Mouse (Mus musculus) embryonic facial prominence, embryonic 14.5 days (tissue): ENCODE data around the gene Vps51. TPM values are rescaled to one million over a fixed set of nuclear protein-coding genes. Genes with fewer than 3 reads are reported as not detected.

Experiments used
- ATAC-seq: fragments of 200-750 bp; cut with Nextera tagmentation; 2 replicates; pipeline ENCODE4 v1.8.0; 2017; ENCODE audit warnings: low read depth, moderate number of reproducible peaks, moderate TSS enrichment
- DNase-seq: peaks from one replicate; pipeline ENCODE4 v3.0.0-alpha.2; 2015; ENCODE audit warnings: low spot score
- H3K27ac ChIP-seq: fragments of 300-500 bp; sonication (generic); replicated peaks from 2 replicates; pipeline ENCODE4 v1.5.1; 2014; ENCODE audit warnings: low read depth, mild to moderate bottlenecking, low read length, moderate library complexity
- H3K27me3 ChIP-seq: fragments of 300-500 bp; sonication (generic); replicated peaks from 2 replicates; pipeline ENCODE4 v1.6.1; 2014; ENCODE audit warnings: low read length; ENCODE audit not compliant: control insufficient read depth, insufficient read depth
- H3K36me3 ChIP-seq: fragments of 300-500 bp; sonication (generic); 2 replicates; pipeline ENCODE4 v1.6.1; 2014; ENCODE audit warnings: low read length, mixed read lengths; ENCODE audit not compliant: control insufficient read depth, insufficient read depth
- H3K4me1 ChIP-seq: fragments of 300-500 bp; sonication (generic); 2 replicates; pipeline ENCODE4 v1.6.1; 2014; ENCODE audit warnings: antibody characterized with exemption, low read length; ENCODE audit not compliant: control insufficient read depth, insufficient read depth
- H3K4me2 ChIP-seq: fragments of 300-500 bp; sonication (generic); 2 replicates; pipeline ENCODE4 v1.6.1; 2014; ENCODE audit warnings: low read depth, mild to moderate bottlenecking, low read length, moderate library complexity, mixed read lengths
- H3K4me3 ChIP-seq: fragments of 300-500 bp; sonication (generic); 2 replicates; pipeline ENCODE4 v1.5.1; 2014; ENCODE audit warnings: low read depth, mild to moderate bottlenecking, low read length
- H3K9ac ChIP-seq: fragments of 300-500 bp; sonication (generic); 2 replicates; pipeline ENCODE4 v1.6.1; 2014; ENCODE audit warnings: low read depth, mild to moderate bottlenecking, low read length, moderate library complexity, mixed read lengths
- H3K9me3 ChIP-seq: fragments of 300-500 bp; sonication (generic); 2 replicates; pipeline ENCODE4 v1.6.1; 2016; ENCODE audit warnings: low read length; ENCODE audit not compliant: control insufficient read depth
- whole genome bisulfite sequencing: fragments of 180-500 bp; shearing (Covaris S2); extraction: QIAGEN DNeasy Blood & Tissue Kit; methylation state at CpG from one replicate; pipeline ENCODE4 v1.1.7; 2014; 5-methylcytosine and 5-hydroxymethylcytosine counted together
- polyA plus RNA-seq: library from polyadenylated mRNA; unstranded; fragments of >200 nt; fragmentation: Nextera tagmentation; extraction: Ambion mirVana; gene quantifications from 2 replicates; pipeline ENCODE4 v1.2.1, GENCODE M21; 2014

Gene Vps51
- polyA plus RNA-seq, 1 experiment from 2014 or later, result 52.0 TPM

DNA sequence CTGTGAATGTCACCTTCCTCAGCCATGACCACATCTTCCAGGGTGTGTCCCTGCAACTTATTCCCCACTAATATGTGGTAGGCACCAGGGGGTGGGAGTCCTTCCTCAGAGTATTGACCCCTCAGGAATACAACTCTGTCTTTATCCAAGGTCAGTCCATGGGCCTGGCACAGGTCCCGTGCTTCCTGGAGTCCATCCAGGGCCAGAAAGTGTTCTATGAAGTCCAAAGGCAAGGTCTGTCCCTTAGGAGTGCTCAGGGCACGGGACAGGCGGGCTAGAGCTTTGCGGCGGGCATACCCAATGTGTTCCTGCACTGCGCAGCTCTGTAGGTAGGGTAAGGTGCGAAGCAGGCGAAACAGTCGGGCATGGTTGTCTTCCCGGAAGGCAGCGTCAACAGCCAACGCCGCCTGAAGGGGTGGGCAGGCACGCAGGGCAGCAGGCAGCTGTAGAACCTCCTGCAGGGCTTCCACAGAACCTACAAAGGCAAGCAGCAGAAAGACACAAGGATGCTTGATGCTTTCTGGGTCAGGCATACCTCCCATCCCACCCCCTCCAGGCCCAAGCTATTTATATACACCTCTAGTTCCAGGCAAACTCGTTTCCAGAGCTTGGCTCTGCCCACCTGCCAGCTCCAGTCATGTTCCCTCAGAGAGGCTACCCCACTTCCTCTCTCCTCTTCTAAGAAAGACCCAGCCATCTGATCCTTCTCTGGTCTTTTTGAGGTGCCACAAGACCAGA, 39.3 kb upstream of the Vps51 start:
- H3K4me3 ChIP-seq, result no peak overlapping the region
- H3K9me3 ChIP-seq, result no peaks in the 10 kb centered on the region
- no peak overlapping the region for H3K9ac ChIP-seq
- DNase-seq, result no peak
- peaks cover 27% of the 10 kb centered on the region for H3K36me3 ChIP-seq
- H3K27ac ChIP-seq, result no peak overlapping the region
- peak overlapping the region; percentile 84; the same call in 1 of the 2 replicates for H3K4me2 ChIP-seq
- no peaks in the 10 kb centered on the region for H3K27me3 ChIP-seq
- 91% methylated on average over 14 of the region's 15 CpGs for WGBS
- peaks cover 12% of the 10 kb centered on the region for H3K4me1 ChIP-seq
- ATAC-seq, result no peak

DNA sequence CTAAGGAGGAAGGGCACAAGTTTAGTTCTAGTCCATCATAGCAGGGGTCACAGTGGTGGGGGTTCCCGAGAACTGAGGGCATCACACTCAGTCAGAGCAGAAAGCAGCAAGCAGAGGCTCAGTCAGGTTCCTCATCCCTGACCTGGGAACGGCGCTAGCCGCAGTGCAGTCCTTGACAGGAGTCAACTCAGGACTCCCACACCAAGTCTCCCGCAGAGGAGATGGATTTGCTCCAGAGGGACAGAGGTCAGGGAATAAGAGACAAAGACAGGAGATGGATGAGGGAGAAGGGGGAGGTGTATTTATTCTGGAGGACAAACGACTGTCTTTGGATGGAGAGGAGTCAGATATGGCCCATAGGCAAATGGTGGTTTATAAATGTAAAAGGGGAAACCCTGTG, 36.1 kb upstream of the Vps51 start:
- 68% methylated on average over 6 of the region's 6 CpGs for WGBS

DNA sequence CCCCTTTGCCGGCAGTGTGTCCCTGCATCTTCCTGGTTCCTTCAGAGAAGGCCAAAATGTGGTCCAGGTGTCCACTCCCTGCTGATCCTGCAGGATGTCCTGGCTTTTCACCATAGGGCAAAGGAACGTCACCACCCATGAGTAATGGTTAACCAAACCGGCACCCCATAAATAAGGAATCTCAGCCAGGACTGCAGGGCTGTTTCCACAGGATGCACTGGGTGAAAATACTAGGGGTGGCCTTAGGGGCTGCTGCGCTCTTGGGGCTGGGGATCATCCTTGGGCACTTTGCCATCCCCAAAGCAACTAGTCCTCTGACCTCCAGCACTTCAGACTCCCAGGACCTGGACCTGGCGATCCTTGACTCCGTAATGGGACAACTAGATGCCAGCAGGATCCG, 28.6 kb upstream of the Vps51 start, which contains the start of gene Naaladl1:
Gene Naaladl1 (plus strand): TSS at position 197 of the 400 bp plus-strand sequence.
- no peak within 1 kb of the TSS for H3K27ac ChIP-seq
- ATAC-seq (no peak), DNase-seq (no peak)
- H3K36me3 ChIP-seq, result no peaks in the 10 kb centered on the region
- no peak within 1 kb of the TSS for H3K9ac ChIP-seq
- WGBS, result 86% methylated on average over 7 of the region's 7 CpGs
- no peaks in the 10 kb centered on the region for H3K4me1 ChIP-seq
- H3K4me3 ChIP-seq, result no peak within 1 kb of the TSS
- no peak within 1 kb of the TSS for H3K4me2 ChIP-seq
- H3K27me3 ChIP-seq, result no peaks in the 10 kb centered on the region
- no peaks in the 10 kb centered on the region for H3K9me3 ChIP-seq

More for the DNA sequence above, 36.1 kb upstream of the Vps51 start:
- no peak for DNase-seq
- Histone ChIP-seq H3K4me1 (peaks cover 9% of the 10 kb centered on the region), H3K27ac (no peak overlapping the region), H3K9me3 (no peaks in the 10 kb centered on the region), H3K4me2 (no peak overlapping the region), H3K36me3 (peaks cover 25% of the 10 kb centered on the region), H3K27me3 (no peaks in the 10 kb centered on the region), H3K4me3 (no peak overlapping the region), H3K9ac (no peak overlapping the region)
- ATAC-seq, result no peak

DNA sequence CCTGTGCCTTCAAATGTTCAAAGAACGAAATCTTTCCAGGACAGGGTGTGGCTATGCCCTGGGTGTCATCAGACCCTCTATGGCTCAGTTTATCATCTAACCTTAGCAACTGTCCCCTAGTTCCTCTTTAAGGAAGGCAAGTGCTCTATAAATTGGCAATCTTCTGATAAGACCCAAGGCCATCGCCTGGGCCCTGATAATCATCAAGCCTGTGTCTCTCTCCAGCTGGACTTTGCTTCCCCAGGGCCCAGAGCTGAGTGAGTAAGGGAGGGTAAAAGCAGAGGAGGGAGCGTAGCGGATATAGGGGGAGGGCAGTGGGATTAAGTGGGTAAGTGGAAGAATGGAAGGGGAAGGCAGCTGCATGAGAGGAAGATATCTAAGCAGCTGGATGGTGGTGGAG, 27.4 kb upstream of the Vps51 start:
- DNase-seq (no peak), ATAC-seq (no peak)
- no peaks in the 10 kb centered on the region for H3K36me3 ChIP-seq
- no peaks in the 10 kb centered on the region for H3K9me3 ChIP-seq
- no peak overlapping the region for H3K27ac ChIP-seq
- H3K9ac ChIP-seq, result no peak overlapping the region
- H3K4me3 ChIP-seq, result no peak overlapping the region
- H3K4me1 ChIP-seq, result no peaks in the 10 kb centered on the region
- H3K4me2 ChIP-seq, result no peak overlapping the region
- WGBS, result 80% methylated on average over 4 of the region's 4 CpGs
- H3K27me3 ChIP-seq, result no peaks in the 10 kb centered on the region

DNA sequence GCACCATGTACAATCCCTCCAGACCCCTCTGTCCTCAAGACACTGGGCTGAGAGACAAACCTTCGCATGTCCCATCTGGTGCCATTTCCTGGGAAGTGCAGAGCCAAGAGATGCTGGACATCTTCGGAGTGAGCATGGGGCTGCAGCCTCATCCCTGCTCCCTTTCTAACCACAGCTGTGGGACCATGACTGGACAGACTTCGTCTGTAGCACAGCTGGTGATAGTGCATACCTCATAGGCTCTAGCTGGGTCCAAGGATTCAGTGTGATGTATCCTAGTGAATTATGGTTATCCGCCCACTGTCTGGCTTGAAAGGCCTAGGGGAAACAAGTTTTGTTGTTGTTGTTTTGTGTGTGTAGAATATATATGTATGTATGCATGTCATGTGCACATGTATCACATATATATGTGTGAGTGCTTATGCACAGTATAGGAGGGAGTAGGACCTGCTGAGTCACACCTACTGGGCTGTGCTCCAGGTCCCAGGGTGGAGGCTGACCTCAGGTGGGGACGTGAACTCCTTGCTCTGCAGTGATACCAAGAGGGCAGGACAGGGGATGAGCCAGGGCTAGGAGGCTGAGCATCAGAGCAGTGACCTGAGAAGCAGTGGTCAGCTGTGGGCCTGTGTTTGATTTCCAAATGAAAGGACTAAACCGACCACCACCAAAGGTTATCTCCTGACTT, 25.3 kb upstream of the Vps51 start:
- no peak for ATAC-seq
- Histone ChIP-seq H3K27ac (no peak overlapping the region), H3K36me3 (no peaks in the 10 kb centered on the region), H3K4me3 (no peak overlapping the region), H3K27me3 (no peaks in the 10 kb centered on the region), H3K9me3 (no peaks in the 10 kb centered on the region), H3K9ac (no peak overlapping the region), H3K4me1 (no peaks in the 10 kb centered on the region), H3K4me2 (no peak overlapping the region)
- 83% methylated on average over 6 of the region's 6 CpGs for WGBS
- no peak for DNase-seq

DNA sequence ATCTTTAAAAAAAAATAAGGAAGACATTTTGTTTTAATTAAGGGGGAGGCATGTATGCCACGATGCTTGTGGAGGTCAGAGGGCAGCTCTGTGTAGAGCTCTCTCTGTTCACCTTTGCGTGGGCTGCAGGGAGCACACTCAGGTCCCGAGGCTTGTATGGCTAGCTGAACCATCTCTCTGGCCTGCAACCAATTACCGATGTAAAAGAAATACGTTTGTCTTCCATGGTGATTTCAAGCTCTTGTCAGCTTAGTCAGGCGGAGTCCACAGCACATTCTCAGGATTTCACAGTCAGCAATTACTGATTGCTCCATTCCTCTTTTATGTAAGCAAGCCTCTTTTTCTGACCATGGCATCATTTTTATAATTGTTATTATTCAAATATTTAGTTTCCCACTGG, 24.2 kb upstream of the Vps51 start:
- no peak for ATAC-seq
- DNase-seq, result no peak
- 26% methylated on average over 6 of the region's 6 CpGs for WGBS

DNA sequence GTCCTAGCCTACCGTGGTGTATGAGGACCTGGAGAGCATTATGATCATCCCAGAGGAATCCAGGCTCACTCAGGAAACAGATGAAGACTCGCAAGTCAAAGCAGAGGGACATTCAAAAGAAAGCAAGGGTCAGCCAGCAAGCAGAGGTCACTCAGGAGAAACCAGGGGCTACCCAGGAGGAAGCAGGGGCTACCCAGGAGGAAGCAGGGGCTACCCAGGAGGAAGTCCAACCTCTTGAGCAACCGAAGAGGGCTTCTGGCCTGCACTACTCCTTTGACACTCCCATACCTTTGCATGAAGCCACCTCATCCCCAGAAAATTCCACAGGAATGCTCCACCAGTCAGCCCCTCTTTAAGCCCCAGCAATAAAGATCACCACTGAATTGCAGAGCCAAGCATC, 20.8 kb upstream of the Vps51 start:
- H3K4me1 ChIP-seq, result no peaks in the 10 kb centered on the region
- 85% methylated on average over 3 of the region's 3 CpGs for WGBS
- no peaks in the 10 kb centered on the region for H3K27me3 ChIP-seq
- H3K36me3 ChIP-seq, result peaks cover 13% of the 10 kb centered on the region; the same call in 1 of the 2 replicates
- ATAC-seq (no peak), DNase-seq (no peak)
- H3K4me2 ChIP-seq, result no peak overlapping the region
- no peaks in the 10 kb centered on the region for H3K9me3 ChIP-seq
- H3K9ac ChIP-seq, result no peak overlapping the region
- no peak overlapping the region for H3K4me3 ChIP-seq
- H3K27ac ChIP-seq, result no peak overlapping the region

More for the DNA sequence above, 24.2 kb upstream of the Vps51 start:
- Histone ChIP-seq H3K36me3 (no peaks in the 10 kb centered on the region), H3K4me3 (no peak overlapping the region), H3K4me2 (no peak overlapping the region), H3K4me1 (no peaks in the 10 kb centered on the region), H3K27ac (no peak overlapping the region), H3K27me3 (no peaks in the 10 kb centered on the region), H3K9me3 (no peaks in the 10 kb centered on the region), H3K9ac (peak overlapping the region; percentile 25; the same call in 1 of the 2 replicates)

DNA sequence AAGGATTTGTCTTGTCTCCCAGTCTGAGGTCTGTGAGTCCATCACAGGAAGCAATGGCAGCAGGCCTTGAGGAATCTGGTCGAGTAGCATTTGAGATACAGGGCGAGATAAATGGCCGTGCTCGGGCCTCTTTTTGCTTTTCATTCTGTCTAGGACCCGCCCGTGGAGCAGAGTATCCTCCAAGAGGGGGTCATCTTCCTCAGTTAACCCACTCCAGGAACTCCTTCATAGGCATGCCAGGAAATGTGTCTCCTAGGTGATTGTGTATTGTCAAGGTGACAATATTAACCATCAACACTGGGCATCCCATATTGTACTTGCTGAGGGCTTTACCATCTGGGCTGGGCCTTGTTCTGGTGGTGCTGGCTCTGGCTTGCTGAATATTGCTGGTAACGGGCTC, 17.1 kb upstream of the Vps51 start, which contains the start of gene AC131692.1:
Gene AC131692.1 (plus strand): TSS at position 301 of the 400 bp plus-strand sequence.
- H3K27ac ChIP-seq, result no peak within 1 kb of the TSS
- H3K9me3 ChIP-seq, result no peaks in the 10 kb centered on the region
- H3K36me3 ChIP-seq, result peaks cover 45% of the 10 kb centered on the region
- no peak within 1 kb of the TSS for H3K4me2 ChIP-seq
- no peak within 1 kb of the TSS for H3K4me3 ChIP-seq
- H3K4me1 ChIP-seq, result no peaks in the 10 kb centered on the region
- H3K27me3 ChIP-seq, result no peaks in the 10 kb centered on the region
- peak within 1 kb of the TSS; percentile 19; the same call in 1 of the 2 replicates for H3K9ac ChIP-seq
- 88% methylated on average over 7 of the region's 7 CpGs for WGBS
- no peak for DNase-seq
- no peak for ATAC-seq
